Mouse (Mus musculus) lung, postnatal 10 days (tissue): ENCODE data around the gene Vmn2r48.
"Not testable (repeated sequence)": the region's sequence is repeated elsewhere in the genome, so short reads cannot be mapped to it uniquely, and the experiment has no call there.

Experiments
- DNase-seq: peaks from one replicate; pipeline ENCODE4 v3.0.0; 2021

Gene Vmn2r48

DNA sequence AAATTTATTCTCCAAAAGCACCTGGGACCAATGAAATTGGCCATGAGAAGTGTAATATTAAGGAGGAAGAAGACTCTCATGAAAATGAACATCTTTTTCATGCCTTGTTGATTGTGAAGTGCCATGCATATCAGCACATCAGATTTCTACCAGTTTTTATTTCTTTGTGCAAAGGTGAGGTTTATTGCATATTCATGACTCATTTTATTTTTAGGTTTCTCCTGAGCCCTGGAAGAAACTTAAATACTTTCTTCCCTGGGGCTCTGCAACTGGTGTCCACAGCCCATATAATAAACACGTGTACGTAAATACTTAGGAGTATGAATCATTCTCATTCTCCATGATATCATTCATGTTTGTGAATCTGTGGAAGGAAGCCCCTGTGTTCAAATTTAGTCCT lies at the start of gene Vmn2r48:
Gene Vmn2r48 (minus strand): TSS at position 101 of the 400 bp plus-strand sequence.
- not testable (repeated sequence) for DNase-seq

DNA sequence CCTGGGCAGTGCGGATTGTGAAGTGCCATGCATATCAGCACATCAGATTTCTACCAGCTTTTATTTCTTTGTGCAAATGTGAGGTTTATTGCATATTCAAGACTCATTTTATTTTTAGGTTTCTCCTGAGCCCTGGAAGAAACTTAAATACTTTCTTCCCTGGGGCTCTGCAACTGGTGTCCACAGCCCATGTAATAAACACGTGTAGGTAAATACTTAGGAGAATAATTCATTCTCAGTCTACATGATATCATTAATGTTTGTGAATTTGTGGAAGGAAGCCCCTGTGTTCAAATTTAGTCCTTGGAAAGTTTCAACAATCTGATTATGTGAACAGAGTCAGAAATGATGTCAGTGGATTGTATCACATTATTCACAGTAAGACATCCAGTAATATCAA lies 38.8 kb upstream of the Vmn2r48 start, which contains the start of gene Vmn2r49:
Gene Vmn2r49 (minus strand): TSS at position 101 of the 400 bp plus-strand sequence.
- not testable (repeated sequence) for DNase-seq
